Mouse (Mus musculus) stomach, embryonic 15.5 days (tissue): ENCODE measurements around the gene Polg. TPM values are rescaled to one million over a fixed set of nuclear protein-coding genes. Genes with fewer than 3 reads are reported as not detected.

Experiments used
- ATAC-seq: fragments of 200-750 bp; cut with Nextera tagmentation; 2 replicates; pipeline ENCODE4 v1.8.0; 2017; ENCODE audit warnings: low read depth, moderate number of reproducible peaks, moderate TSS enrichment; ENCODE audit not compliant: insufficient read depth, low FRiP score
- H3K27ac ChIP-seq: fragments of 300-500 bp; sonication (generic); 2 replicates; pipeline ENCODE4 v1.5.1; 2015; ENCODE audit warnings: mild to moderate bottlenecking, inconsistent platforms
- H3K27me3 ChIP-seq: fragments of 300-500 bp; sonication (generic); replicated peaks from 2 replicates; pipeline ENCODE4 v1.6.1; 2015; ENCODE audit warnings: inconsistent platforms
- H3K36me3 ChIP-seq: fragments of 300-500 bp; sonication (generic); 2 replicates; pipeline ENCODE4 v1.6.1; 2015; ENCODE audit warnings: inconsistent platforms
- H3K4me1 ChIP-seq: fragments of 300-500 bp; sonication (generic); 2 replicates; pipeline ENCODE4 v1.6.1; 2015; ENCODE audit warnings: inconsistent platforms
- H3K4me2 ChIP-seq: fragments of 300-500 bp; sonication (generic); 2 replicates; pipeline ENCODE4 v1.6.1; 2015; ENCODE audit warnings: mild to moderate bottlenecking, inconsistent platforms
- H3K4me3 ChIP-seq: fragments of 300-500 bp; sonication (generic); replicated peaks from 2 replicates; pipeline ENCODE4 v1.5.1; 2015; ENCODE audit warnings: inconsistent platforms
- H3K9ac ChIP-seq: fragments of 300-500 bp; sonication (generic); 2 replicates; pipeline ENCODE4 v1.6.1; 2015; ENCODE audit warnings: inconsistent platforms
- H3K9me3 ChIP-seq: fragments of 300-500 bp; sonication (generic); 2 replicates; pipeline ENCODE4 v1.6.1; 2016; ENCODE audit warnings: inconsistent platforms
- WGBS: fragments of 180-500 bp; shearing (Covaris S2); methylation state at CpG from one replicate; pipeline ENCODE4 v1.1.7; 2015; 5-methylcytosine and 5-hydroxymethylcytosine counted together
- polyA plus RNA-seq: library from polyadenylated mRNA; unstranded; fragments of >200 nt; fragmentation: Nextera tagmentation; extraction: Ambion mirVana; gene quantifications from 2 replicates; pipeline ENCODE4 v1.2.1, GENCODE M21; 2015

The Polg gene
- polyA plus RNA-seq, 1 experiment from 2014 or later = 32.9 TPM

- 2% methylated on average over 77 of the region's 79 CpGs for WGBS
- no peaks in the 10 kb centered on the region for H3K36me3 ChIP-seq
- H3K4me3 ChIP-seq = peak overlapping the region; percentile 22
- peaks cover 97% of the 10 kb centered on the region for H3K27me3 ChIP-seq
- peak overlapping the region; percentile 45 for H3K4me2 ChIP-seq
- H3K27ac ChIP-seq = no peak overlapping the region
- peaks cover 18% of the 10 kb centered on the region for H3K4me1 ChIP-seq
- no peak overlapping the region for H3K9ac ChIP-seq
- no peaks in the 10 kb centered on the region for H3K9me3 ChIP-seq
- ATAC-seq = no peak
These were observed 42.4 kb upstream of the Polg start for GRCm38 (mm10) chr7:79508280-79509234.

- H3K27me3 ChIP-seq = peaks cover 98% of the 10 kb centered on the region
- no peak overlapping the region for H3K4me2 ChIP-seq
- H3K9ac ChIP-seq = no peak overlapping the region
- H3K9me3 ChIP-seq = no peaks in the 10 kb centered on the region
- WGBS = 4% methylated on average over 1 of the region's 1 CpGs
- no peak overlapping the region for H3K27ac ChIP-seq
- ATAC-seq = no peak
- peaks cover 18% of the 10 kb centered on the region for H3K4me1 ChIP-seq
- H3K36me3 ChIP-seq = no peaks in the 10 kb centered on the region
- H3K4me3 ChIP-seq = no peak overlapping the region
These were observed 41.6 kb upstream of the Polg start for GRCm38 (mm10) chr7:79507756-79508155.

GRCm38 (mm10) chr7:79507101-79507705 lies 41.0 kb upstream of the Polg start:
- Histone ChIP-seq H3K4me3 (no peak overlapping the region), H3K9ac (no peak overlapping the region), H3K4me1 (peaks cover 18% of the 10 kb centered on the region), H3K9me3 (no peaks in the 10 kb centered on the region), H3K36me3 (no peaks in the 10 kb centered on the region), H3K27ac (no peak overlapping the region), H3K4me2 (no peak overlapping the region), H3K27me3 (peaks cover 98% of the 10 kb centered on the region)
- 3% methylated on average over 11 of the region's 11 CpGs for WGBS
- ATAC-seq = no peak

GRCm38 (mm10) chr7:79506531-79507090 lies 40.4 kb upstream of the Polg start:
- no peak for ATAC-seq
- no peak overlapping the region for H3K9ac ChIP-seq
- H3K27me3 ChIP-seq = peaks cover 98% of the 10 kb centered on the region
- no peak overlapping the region for H3K27ac ChIP-seq
- H3K4me1 ChIP-seq = peaks cover 18% of the 10 kb centered on the region
- no peaks in the 10 kb centered on the region for H3K9me3 ChIP-seq
- 6% methylated on average over 6 of the region's 6 CpGs for WGBS
- no peaks in the 10 kb centered on the region for H3K36me3 ChIP-seq
- H3K4me2 ChIP-seq = no peak overlapping the region
- no peak overlapping the region for H3K4me3 ChIP-seq

- 1% methylated on average over 28 of the region's 28 CpGs for WGBS
- Histone ChIP-seq H3K4me1 (peaks cover 18% of the 10 kb centered on the region), H3K36me3 (no peaks in the 10 kb centered on the region), H3K9me3 (no peaks in the 10 kb centered on the region), H3K27me3 (peaks cover 98% of the 10 kb centered on the region), H3K9ac (no peak overlapping the region), H3K4me2 (no peak overlapping the region), H3K4me3 (0 out of 2 replicates have a peak overlapping the region, but pooled peaks have one; percentile 6), H3K27ac (no peak overlapping the region)
- no peak for ATAC-seq
These were observed 39.8 kb upstream of the Polg start for GRCm38 (mm10) chr7:79505876-79506530.

- ATAC-seq = no peak
- no peaks in the 10 kb centered on the region for H3K36me3 ChIP-seq
- H3K9ac ChIP-seq = no peak overlapping the region
- H3K4me3 ChIP-seq = peak overlapping the region; percentile 32; the same call in 1 of the 2 replicates
- H3K4me1 ChIP-seq = peaks cover 18% of the 10 kb centered on the region
- H3K4me2 ChIP-seq = peak overlapping the region; percentile 60
- no peaks in the 10 kb centered on the region for H3K9me3 ChIP-seq
- no peak overlapping the region for H3K27ac ChIP-seq
- H3K27me3 ChIP-seq = peaks cover 99% of the 10 kb centered on the region
- WGBS = 1% methylated on average over 22 of the region's 22 CpGs
These were observed 39.2 kb upstream of the Polg start for GRCm38 (mm10) chr7:79505376-79505775.

- no peaks in the 10 kb centered on the region for H3K36me3 ChIP-seq
- H3K27ac ChIP-seq = no peak overlapping the region
- H3K4me1 ChIP-seq = peaks cover 22% of the 10 kb centered on the region
- peak overlapping the region; percentile 60 for H3K4me2 ChIP-seq
- peaks cover 99% of the 10 kb centered on the region for H3K27me3 ChIP-seq
- no peaks in the 10 kb centered on the region for H3K9me3 ChIP-seq
- no peak for ATAC-seq
- peak overlapping the region; percentile 32 for H3K4me3 ChIP-seq
- under 1% methylated on average over 39 of the region's 42 CpGs for WGBS
- H3K9ac ChIP-seq = no peak overlapping the region
These were observed 38.6 kb upstream of the Polg start for GRCm38 (mm10) chr7:79504723-79505122.

GRCm38 (mm10) chr7:79503656-79504250 lies 37.6 kb upstream of the Polg start:
- Histone ChIP-seq H3K9me3 (no peaks in the 10 kb centered on the region), H3K27me3 (peaks cover 99% of the 10 kb centered on the region), H3K36me3 (no peaks in the 10 kb centered on the region), H3K4me1 (peaks cover 22% of the 10 kb centered on the region), H3K4me3 (no peak overlapping the region), H3K27ac (no peak overlapping the region), H3K4me2 (no peak overlapping the region), H3K9ac (no peak overlapping the region)
- WGBS = 3% methylated on average over 5 of the region's 5 CpGs
- ATAC-seq = no peak

- no peaks in the 10 kb centered on the region for H3K36me3 ChIP-seq
- peaks cover 17% of the 10 kb centered on the region for H3K4me1 ChIP-seq
- no peak overlapping the region for H3K4me3 ChIP-seq
- no peak for ATAC-seq
- H3K4me2 ChIP-seq = no peak overlapping the region
- H3K9ac ChIP-seq = no peak overlapping the region
- WGBS = 13% methylated on average over 6 of the region's 6 CpGs
- peaks cover 98% of the 10 kb centered on the region for H3K27me3 ChIP-seq
- H3K9me3 ChIP-seq = no peaks in the 10 kb centered on the region
- no peak overlapping the region for H3K27ac ChIP-seq
These were observed 36.9 kb upstream of the Polg start for GRCm38 (mm10) chr7:79503103-79503455.

GRCm38 (mm10) chr7:79502152-79503102 lies 36.3 kb upstream of the Polg start:
- Histone ChIP-seq H3K4me2 (no peak overlapping the region), H3K36me3 (no peaks in the 10 kb centered on the region), H3K4me3 (no peak overlapping the region), H3K27ac (no peak overlapping the region), H3K9ac (no peak overlapping the region), H3K9me3 (no peaks in the 10 kb centered on the region), H3K4me1 (peaks cover 17% of the 10 kb centered on the region), H3K27me3 (peaks cover 98% of the 10 kb centered on the region)
- ATAC-seq = no peak
- 7% methylated on average over 10 of the region's 10 CpGs for WGBS
